Mouse (Mus musculus): ENCODE measurements around the gene Abcc10.

DNA sequence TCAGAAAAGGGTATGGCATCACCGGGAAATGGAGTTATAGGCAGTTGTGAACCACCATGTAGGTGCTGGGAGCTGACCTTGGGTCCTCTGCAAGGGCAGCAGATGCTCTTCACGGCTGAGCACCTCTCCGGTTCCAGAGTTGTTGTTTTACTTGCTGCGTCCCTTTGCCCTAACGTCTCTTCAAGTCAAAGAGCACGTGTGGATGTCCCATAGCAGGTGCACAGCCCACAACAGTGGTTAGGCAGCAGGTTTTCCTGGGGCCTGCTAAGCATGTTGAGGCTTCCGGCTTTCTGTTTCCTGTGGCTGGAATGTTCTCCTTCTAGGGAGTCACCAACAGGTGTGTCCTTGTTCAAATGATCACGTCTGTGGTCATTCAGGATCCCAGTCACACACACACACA, 44.2 kb downstream of the Abcc10 start:
- no peak for TF ChIP-seq POLR2A (IDR thresholded peaks at IDR 0.05; ENCODE audit: extremely low read depth, insufficient read depth, low read length)
- TF ChIP-seq CTCF (IDR thresholded peaks at IDR 0.05; ENCODE audit: extremely low read depth, insufficient read depth, low read length): no peak
